Mouse (Mus musculus) lung, embryonic 14.5 days (tissue): ENCODE data around the gene Abca14. TPM values are rescaled to one million over a fixed set of nuclear protein-coding genes. Genes with fewer than 3 reads are reported as not detected.

Experiments
- ATAC-seq: fragments of 200-750 bp; cut with Nextera tagmentation; 2 replicates; pipeline ENCODE4 v1.8.0; 2017; ENCODE audit warnings: mild to moderate bottlenecking, moderate TSS enrichment, moderate library complexity; ENCODE audit not compliant: insufficient read depth
- DNase-seq: peaks from one replicate; pipeline ENCODE4 v3.0.0-alpha.2; 2015
- H3K27ac ChIP-seq: fragments of 300-500 bp; sonication (generic); 2 replicates; pipeline ENCODE4 v1.5.1; 2014; ENCODE audit warnings: low read depth, mild to moderate bottlenecking, moderate library complexity
- H3K27me3 ChIP-seq: fragments of 300-500 bp; sonication (generic); 2 replicates; pipeline ENCODE4 v1.6.1; 2014; ENCODE audit warnings: low read length, control low read depth; ENCODE audit not compliant: insufficient read depth
- H3K36me3 ChIP-seq: fragments of 300-500 bp; sonication (generic); 2 replicates; pipeline ENCODE4 v1.6.1; 2014; ENCODE audit warnings: control low read depth; ENCODE audit not compliant: insufficient read depth
- H3K4me1 ChIP-seq: fragments of 300-500 bp; sonication (generic); 2 replicates; pipeline ENCODE4 v1.6.1; 2014; ENCODE audit warnings: antibody characterized with exemption, control low read depth; ENCODE audit not compliant: insufficient read depth
- H3K4me2 ChIP-seq: fragments of 300-500 bp; sonication (generic); 2 replicates; pipeline ENCODE4 v1.6.1; 2014; ENCODE audit warnings: mild to moderate bottlenecking
- H3K4me3 ChIP-seq: fragments of 300-500 bp; sonication (generic); 2 replicates; pipeline ENCODE4 v1.5.1; 2014; ENCODE audit warnings: low read depth, low read length
- H3K9ac ChIP-seq: fragments of 300-500 bp; sonication (generic); 2 replicates; pipeline ENCODE4 v1.6.1; 2014
- H3K9me3 ChIP-seq: fragments of 300-500 bp; sonication (generic); 2 replicates; pipeline ENCODE4 v1.6.1; 2016; ENCODE audit warnings: low read depth, low read length, control low read depth
- CTCF ChIP-seq: IDR thresholded peaks from 2 replicates; pipeline ENCODE4 v1.5.1; 2016; ENCODE audit warnings: antibody characterized with exemption, low read depth
- WGBS: fragments of 180-500 bp; shearing (Covaris S2); extraction: QIAGEN DNeasy Blood & Tissue Kit; methylation state at CpG from one replicate; pipeline ENCODE4 v1.1.7; 2014; 5-methylcytosine and 5-hydroxymethylcytosine counted together
- polyA plus RNA-seq: library from polyadenylated mRNA; unstranded; fragments of >200 nt; fragmentation: Nextera tagmentation; extraction: Ambion mirVana; gene quantifications from 2 replicates; pipeline ENCODE4 v1.2.1, GENCODE M21; 2014

Abca14 gene
- polyA plus RNA-seq, 1 experiment from 2014 or later: 0.20 TPM

GRCm38 (mm10) chr7:120174723-120175504 is 28.8 kb upstream of the Abca14 start:
- Histone ChIP-seq H3K36me3 (no peaks in the 10 kb centered on the region), H3K9ac (no peak overlapping the region), H3K27me3 (no peaks in the 10 kb centered on the region), H3K9me3 (no peaks in the 10 kb centered on the region), H3K4me2 (no peak overlapping the region), H3K27ac (no peak overlapping the region), H3K4me3 (no peak overlapping the region), H3K4me1 (no peaks in the 10 kb centered on the region)
- TF ChIP-seq CTCF: no peak
- no peak for ATAC-seq
- DNase-seq: no peak
- 68% methylated on average over 11 of the region's 11 CpGs for WGBS

- no peaks in the 10 kb centered on the region for H3K9me3 ChIP-seq
- ATAC-seq (no peak), DNase-seq (no peak)
- TF ChIP-seq CTCF: no peak
- 81% methylated on average over 3 of the region's 3 CpGs for WGBS
- H3K9ac ChIP-seq: no peak overlapping the region
- no peaks in the 10 kb centered on the region for H3K27me3 ChIP-seq
- no peak overlapping the region for H3K4me2 ChIP-seq
- H3K4me1 ChIP-seq: no peaks in the 10 kb centered on the region
- no peaks in the 10 kb centered on the region for H3K36me3 ChIP-seq
- no peak overlapping the region for H3K4me3 ChIP-seq
- no peak overlapping the region for H3K27ac ChIP-seq
Measured at GRCm38 (mm10) chr7:120177611-120178010, 26.1 kb upstream of the Abca14 start.

GRCm38 (mm10) chr7:120178935-120179334 is 24.8 kb upstream of the Abca14 start:
- ATAC-seq (peak; percentile 69; the same call in 1 of the 2 replicates), DNase-seq (peak; percentile 72)
- TF ChIP-seq CTCF: no peak
- H3K9me3 ChIP-seq: no peaks in the 10 kb centered on the region
- H3K4me2 ChIP-seq: no peak overlapping the region
- no peaks in the 10 kb centered on the region for H3K27me3 ChIP-seq
- H3K4me1 ChIP-seq: no peaks in the 10 kb centered on the region
- H3K36me3 ChIP-seq: no peaks in the 10 kb centered on the region
- WGBS: 5% methylated on average over 2 of the region's 2 CpGs
- no peak overlapping the region for H3K9ac ChIP-seq
- H3K27ac ChIP-seq: no peak overlapping the region
- H3K4me3 ChIP-seq: no peak overlapping the region

- Histone ChIP-seq H3K27ac (no peak overlapping the region), H3K9me3 (no peaks in the 10 kb centered on the region), H3K36me3 (no peaks in the 10 kb centered on the region), H3K9ac (no peak overlapping the region), H3K4me2 (no peak overlapping the region), H3K4me1 (no peaks in the 10 kb centered on the region), H3K4me3 (no peak overlapping the region), H3K27me3 (no peaks in the 10 kb centered on the region)
- no peak for TF ChIP-seq CTCF
- DNase-seq (no peak), ATAC-seq (no peak)
- 70% methylated on average over 5 of the region's 5 CpGs for WGBS
Measured at GRCm38 (mm10) chr7:120180547-120180946, 23.2 kb upstream of the Abca14 start.

GRCm38 (mm10) chr7:120181401-120182230 is 22.1 kb upstream of the Abca14 start:
- Histone ChIP-seq H3K36me3 (no peaks in the 10 kb centered on the region), H3K27me3 (no peaks in the 10 kb centered on the region), H3K9ac (no peak overlapping the region), H3K4me1 (no peaks in the 10 kb centered on the region), H3K9me3 (no peaks in the 10 kb centered on the region), H3K4me2 (no peak overlapping the region), H3K27ac (no peak overlapping the region), H3K4me3 (no peak overlapping the region)
- DNase-seq: no peak
- 92% methylated on average over 4 of the region's 4 CpGs for WGBS
- no peak for TF ChIP-seq CTCF
- ATAC-seq: no peak

GRCm38 (mm10) chr7:120182891-120183290 is 20.9 kb upstream of the Abca14 start:
- DNase-seq: no peak
- TF ChIP-seq CTCF: no peak
- ATAC-seq: no peak

GRCm38 (mm10) chr7:120188946-120189345 is 14.8 kb upstream of the Abca14 start:
- WGBS: 79% methylated on average over 5 of the region's 5 CpGs
- Histone ChIP-seq H3K36me3 (no peaks in the 10 kb centered on the region), H3K4me1 (no peaks in the 10 kb centered on the region), H3K9me3 (no peaks in the 10 kb centered on the region), H3K4me3 (no peak overlapping the region), H3K9ac (no peak overlapping the region), H3K27ac (no peak overlapping the region), H3K27me3 (no peaks in the 10 kb centered on the region), H3K4me2 (no peak overlapping the region)
- DNase-seq (no peak), ATAC-seq (no peak)
- TF ChIP-seq CTCF: no peak

More at GRCm38 (mm10) chr7:120182891-120183290, 20.9 kb upstream of the Abca14 start:
- Histone ChIP-seq H3K4me1 (no peaks in the 10 kb centered on the region), H3K4me3 (no peak overlapping the region), H3K9ac (no peak overlapping the region), H3K27ac (no peak overlapping the region), H3K9me3 (no peaks in the 10 kb centered on the region), H3K36me3 (no peaks in the 10 kb centered on the region), H3K4me2 (no peak overlapping the region), H3K27me3 (no peaks in the 10 kb centered on the region)
